Mouse (Mus musculus) spleen, adult 18-20 months (tissue): ENCODE data around the gene Hic1.
A peak's percentile ranks its signal among the peaks of the same experiment; 100 is the strongest.

Source experiments
- DNase-seq, 2 experiments: peaks; one replicate each; pipeline ENCODE4 v3.0.0; 2022; ENCODE audit warnings: mixed read lengths in 2 of 2

The Hic1 gene

DNA sequence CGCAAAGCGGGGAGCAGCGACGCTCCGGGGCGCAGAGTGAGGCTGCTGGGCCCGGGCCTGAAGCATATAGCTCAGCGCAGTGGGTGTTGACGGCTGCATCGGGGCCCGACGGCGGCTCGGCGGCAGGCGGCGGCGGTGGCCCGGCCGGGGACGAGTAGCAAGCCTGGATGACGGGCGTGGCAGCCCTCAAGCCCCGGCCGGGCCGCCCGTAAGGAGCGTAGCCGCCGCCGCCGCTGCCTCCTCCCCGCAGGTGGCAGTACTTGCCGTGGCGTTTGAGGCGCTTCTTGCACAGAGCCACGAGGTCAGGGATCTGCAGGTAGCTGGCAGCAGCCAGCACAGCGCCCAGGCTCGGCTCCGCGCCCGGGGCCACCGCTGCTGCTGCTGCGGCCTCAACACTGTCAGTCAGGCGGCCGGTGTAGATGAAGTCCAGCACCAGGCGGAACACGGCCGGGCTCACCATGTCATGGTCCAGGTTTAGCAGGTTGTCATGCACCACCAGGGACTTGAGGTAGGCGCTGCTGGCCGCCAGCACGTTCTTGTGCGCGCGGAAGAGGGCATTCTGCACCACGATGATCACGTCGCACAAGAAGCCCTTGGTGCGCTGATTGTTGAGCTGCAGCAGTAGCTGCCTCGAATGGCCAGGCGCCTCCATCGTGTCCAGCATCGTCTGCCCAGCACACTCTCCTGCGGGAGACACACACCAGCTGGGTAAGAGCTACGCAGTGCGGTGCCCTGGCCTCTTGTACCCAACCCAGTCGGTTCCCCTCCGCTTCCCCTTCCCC, 2.3 kb downstream of the Hic1 start:
- no peak for DNase-seq

DNA sequence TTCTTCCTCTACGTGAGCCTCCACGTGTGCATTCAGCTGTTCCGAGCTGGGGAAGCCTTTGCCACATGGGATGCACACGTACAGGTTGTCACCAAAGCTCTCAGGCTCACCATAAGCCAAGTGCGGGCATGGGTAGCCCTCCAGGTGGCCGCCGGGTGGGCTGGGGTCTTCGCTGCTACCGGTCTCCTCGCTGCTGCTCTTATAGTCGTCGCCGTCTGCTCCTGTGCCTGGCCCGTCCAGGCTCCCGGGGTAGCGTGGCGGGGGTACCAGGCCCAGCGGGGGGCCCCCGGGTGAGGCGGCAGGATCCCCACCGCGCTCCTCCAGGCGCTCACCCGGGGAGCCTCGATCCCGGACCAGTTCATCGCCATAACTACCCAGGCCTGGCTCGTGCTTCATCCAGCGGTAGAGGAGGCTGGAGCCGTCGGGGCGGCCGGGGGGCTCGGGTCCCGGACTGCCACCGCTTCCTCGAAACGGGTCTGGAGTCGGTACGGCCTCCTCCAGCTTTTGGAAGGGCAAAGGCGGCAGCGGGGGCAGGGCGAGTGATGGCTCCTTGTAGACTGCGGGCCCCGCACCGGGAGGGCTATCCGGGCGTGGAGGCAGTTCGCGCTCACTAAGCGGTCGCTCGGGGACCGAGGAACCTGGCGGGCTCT, 3.0 kb downstream of the Hic1 start:
- no peak for DNase-seq

DNA sequence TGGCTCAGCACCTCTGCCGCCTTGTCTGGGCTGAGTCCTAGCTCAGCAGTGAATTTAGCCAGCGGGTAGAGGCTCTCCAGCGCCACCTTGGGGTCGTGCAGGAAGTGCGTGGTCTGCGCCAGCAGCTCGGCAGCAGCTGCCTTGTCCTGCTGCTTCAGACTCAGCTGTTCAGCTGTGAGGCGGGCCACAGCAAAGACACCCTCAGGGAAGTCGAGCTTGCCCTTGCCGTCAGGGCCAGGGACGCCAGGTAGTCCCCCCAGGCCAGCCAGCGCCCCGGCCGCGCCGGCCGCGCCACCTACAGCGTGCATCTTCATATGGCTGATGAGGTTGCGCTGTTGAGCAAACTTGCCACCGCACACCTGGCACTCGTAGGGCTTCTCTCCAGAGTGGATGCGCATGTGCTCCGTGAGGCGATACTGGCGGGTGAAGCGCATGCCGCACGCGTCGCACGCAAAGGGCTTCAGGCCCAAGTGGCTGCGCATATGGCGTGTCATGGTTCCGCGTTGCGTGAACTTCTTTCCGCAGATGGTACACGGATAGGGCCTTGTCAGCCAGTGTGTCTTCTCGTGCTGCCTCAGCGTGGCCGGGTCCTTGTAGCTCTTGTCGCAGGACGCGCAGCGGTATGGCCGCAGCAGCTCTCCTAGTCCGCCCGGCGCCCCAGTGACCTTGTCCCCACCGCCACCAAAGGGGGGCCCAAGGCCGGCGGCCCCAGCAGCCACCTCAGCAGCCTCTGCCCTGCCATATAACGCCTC, 3.7 kb downstream of the Hic1 start:
- peak; percentile 68 to 81 for DNase-seq

DNA sequence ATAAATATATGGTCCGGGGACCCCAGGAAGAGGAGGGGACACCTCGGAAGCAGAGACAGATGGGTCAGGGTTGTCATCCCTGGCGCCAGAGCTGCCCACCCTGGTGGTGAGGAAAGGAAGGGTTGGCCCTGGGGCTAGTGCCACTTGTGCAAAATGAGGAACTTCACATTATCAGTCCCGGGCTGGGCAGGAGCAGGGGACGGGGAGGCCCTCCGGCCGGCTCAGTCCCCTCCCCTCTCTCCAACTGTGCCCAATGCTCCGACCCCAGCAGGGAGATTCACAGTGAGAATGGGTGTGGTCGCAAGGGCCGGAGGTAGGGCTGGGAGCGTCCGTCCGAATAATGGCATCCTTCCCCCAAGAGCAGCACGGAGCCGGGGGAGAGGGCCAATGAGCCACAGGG, 4.6 kb downstream of the Hic1 start:
- no peak for DNase-seq

DNA sequence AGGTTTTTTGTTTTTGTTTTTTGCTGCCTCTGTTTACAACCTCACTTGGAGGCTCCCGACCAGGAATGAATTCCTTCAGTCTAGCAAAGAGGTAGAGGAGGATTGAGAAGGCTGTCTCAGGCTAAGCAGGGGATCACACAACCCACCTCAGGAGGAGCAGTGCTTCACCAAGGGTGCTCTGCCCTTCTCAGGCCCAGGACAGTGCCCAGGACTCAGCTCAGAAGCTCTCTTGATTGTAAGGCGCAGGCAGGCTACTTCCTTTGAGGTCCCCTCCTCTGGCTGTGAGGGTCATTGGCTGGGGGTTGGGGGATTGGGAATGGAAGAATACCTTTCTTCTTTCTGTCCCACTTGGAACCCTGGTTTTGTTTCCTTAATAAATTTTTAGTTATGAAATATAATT, 5.3 kb downstream of the Hic1 start:
- no peak for DNase-seq

DNA sequence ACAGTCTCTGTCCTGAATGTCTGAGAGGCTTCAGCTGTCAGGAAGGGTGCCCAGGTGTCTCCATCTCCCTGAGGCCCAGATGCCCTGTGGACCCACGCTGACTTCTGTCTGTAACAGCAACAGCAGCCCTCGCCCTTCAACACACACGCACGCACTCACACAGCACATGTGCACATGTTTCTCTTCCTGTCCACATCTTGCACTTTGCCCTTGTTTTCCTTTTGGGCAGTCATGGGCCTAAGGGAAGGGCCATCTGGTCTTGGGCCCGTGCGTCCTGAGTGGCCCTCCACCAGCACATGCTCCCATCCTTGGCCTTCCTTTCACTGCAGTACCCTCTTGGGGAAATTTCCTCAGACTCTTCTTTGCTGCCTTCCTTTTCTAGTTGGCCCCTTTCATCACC, 5.9 kb downstream of the Hic1 start:
- no peak for DNase-seq

DNA sequence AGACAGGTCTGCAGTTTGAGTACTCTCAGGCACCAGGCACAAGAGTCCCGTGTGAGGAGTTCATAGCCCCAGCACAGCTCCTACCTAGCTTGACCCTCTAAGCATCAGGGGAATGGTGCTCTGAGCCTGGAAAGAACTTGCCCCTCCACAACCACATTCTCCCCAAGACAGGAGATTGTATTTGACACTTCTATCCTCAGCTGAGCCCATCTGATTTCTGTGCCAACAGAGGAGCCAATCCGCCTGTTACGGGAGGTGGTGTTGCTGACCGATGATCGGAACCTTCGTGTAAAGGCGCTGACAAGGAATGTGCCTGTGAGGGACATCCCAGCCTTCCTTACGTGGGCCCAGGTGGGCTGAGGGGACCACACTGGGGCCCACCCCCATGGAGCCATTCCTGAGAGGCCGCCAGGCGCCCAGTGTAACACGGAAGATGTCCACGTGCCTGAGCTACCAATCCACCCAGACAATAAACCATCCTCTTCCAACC, 6.7 kb downstream of the Hic1 start:
- DNase-seq, result no peak

DNA sequence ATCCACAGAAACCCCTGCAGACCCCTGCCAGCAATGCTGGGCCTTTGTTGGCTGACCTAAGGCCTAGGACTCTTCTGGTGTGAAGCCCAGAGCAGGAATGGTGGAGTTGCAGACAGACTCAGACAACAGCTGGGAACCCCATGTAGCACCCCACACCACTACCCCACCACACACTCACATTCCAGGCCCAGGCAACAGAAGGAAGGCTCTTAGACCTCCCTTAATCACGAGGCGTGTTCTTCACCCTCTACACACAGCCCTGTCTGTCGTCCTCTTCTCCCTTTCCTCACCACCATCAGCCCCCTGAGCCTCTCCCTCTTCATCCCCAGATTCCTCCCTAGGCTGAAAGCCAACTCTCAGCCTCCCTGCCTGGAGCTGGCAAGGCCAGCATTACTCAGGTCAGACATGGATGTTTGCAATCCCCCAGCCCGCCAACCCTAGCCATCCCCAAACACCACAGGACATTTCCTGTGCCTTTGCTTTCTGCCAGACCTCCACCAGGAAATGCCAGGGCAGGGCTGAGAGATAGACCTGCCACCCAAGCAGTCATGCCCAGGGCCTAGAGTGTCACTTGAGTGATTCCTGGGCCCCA, 7.8 kb downstream of the Hic1 start:
- no peak for DNase-seq

DNA sequence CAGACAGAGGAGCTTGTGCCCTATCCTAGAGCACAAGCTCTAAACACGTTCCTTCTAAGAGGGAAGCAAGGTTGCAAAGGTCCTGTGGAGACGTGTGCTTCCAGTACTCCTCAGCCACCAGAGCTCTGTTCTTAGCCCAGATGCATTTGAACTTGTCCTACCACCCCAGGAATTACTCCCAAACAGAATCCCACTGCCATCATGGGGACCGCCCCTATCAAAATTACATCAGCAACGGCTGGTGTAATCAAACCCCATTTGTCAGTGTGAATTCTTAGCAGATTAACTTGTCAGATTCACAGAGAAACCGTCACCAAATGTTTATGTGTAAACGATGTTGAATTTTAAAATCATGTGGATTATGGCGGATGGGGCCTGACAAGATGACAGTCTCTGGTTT, 8.4 kb downstream of the Hic1 start:
- DNase-seq, result no peak

DNA sequence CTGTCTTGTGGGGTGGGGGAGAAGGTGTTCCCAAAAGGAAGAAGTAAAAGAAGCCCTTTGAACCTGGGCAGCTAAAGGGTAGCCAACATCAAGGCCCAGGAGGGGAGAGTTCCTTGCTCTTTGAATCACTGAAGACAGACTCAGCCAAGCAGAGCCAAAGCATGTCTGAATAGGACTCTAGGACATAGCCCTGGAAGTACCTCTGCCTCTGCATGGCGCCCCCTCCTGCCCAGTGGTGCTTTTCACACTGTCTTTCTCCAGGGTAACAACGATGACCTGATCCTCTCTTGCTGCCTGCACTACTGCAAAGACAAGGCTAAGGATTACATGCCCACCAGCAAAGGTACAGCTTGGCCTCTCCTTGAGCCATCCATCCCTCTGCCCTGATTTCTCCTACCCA, 9.8 kb downstream of the Hic1 start:
- peak in 1 of 2 experiments; percentile 40 for DNase-seq

DNA sequence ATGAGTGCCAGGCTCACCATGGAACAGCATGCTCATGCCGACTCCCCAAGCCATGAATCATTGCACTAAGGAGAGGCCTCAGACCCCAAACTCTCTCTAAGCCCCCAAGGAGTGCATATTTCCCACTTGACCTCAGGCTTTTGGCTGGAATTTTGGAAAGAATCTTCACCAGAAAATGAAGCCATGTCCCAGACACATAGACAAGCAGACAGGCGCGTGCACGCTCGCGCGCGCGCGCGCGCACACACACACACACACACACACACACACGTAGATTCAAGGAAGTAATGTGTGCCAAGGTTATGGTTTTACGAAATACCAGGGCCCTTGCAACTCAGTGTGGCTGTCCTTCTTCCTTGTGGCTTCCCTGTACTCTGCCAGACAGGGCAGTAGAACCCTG, 10.9 kb downstream of the Hic1 start:
- DNase-seq, result no peak

DNA sequence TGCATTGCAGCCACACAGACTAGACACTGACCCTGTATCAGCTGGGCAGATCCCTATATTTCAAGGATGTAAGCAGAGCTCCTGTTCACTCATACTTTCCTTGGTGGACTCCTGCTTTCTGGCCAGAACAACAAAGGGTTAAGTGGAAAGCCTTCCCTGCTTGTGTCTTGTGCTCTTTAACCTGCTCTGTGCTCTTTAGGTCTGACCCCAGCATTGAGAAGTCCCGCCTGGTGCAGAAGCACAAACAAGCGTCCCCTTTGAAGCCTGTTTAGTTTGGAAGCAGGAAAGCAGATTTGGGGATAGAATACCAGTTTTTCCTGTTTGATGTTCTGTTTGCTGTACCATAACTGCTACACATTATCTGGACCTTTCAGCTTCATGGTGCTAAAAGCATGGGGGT, 11.4 kb downstream of the Hic1 start:
- DNase-seq, result no peak

DNA sequence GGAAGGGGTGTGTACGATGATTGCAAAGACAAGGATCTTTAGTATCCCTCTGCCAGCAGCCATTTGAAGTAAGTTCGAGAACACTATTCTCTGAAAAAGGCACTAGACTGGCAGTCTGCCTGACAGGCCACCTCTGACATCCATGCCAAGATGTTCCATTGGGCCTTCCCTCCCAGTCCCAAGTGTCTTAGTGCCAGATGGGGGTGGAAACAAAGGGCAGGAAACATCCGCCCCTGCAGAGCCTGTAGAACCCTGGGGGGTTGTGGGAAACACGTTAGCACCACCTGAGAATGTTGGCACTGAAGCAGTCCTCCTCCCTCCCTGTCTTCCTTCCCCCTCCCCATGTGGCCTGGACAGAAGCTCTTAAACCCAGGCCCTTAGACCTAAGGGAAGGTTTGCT, 12.3 kb downstream of the Hic1 start:
- no peak for DNase-seq

DNA sequence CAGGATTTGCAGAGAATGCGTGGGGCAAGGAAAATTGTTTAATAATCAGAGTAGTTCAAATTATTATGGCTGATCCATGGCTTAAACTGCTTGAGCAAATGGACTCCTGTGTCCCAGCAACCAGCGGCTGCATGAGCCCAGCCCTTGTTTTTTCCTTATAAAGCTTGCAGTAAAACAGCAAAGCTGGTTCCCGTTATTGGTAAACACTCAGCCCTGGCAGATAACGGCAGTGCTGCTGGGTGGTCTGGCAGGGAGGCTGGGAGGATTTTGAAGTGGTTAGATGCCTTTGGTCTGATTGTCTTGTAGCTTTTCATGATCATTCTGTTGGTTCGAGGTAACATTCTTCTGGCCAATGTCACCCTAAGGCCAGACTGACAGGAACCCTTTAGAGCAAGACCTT, 12.9 kb downstream of the Hic1 start:
- DNase-seq, result no peak

DNA sequence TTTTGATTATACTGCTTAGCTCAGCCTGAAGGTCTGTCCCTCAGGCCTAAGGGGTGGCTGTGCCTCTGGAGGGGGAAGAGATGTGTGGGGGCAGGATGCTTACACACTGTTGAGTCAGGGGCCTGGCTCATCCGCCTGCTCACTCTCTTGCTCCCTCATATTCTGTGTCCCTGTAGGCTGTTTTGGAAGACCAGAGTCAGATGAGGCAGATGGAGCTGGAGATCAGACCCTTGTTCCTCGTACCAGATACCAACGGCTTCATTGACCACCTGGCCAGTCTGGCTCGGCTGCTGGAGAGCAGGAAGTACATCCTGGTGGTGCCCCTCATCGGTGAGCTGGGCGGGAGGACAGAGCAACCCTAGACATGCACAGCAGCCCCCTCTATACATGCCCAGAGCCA, 13.3 kb downstream of the Hic1 start:
- no peak for DNase-seq

DNA sequence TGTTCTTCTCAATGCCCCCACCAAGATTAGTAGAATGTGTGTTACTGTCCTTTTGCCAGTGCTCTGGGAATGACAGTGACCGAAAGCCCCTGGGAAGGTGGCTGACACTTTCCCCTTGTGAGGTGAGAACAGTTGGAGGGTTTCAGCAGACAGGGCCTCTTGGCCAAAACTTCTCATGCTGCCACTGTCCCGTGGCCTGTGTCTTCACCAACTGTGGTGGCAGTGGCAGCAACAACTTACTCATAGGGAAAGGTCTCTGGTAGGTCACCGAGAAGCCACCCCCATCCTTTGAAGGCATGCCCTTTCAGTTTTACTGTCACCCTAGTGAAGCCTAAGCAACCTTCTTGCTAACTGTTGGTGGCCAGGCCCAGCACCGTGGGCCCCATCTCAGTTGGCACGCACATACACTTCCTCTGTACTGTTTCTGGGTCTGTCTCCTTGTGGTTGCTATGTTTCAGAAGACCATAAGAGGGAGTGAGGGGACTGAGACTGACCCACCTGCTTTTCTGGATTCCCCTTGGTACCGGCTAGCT, 15.2 kb downstream of the Hic1 start:
- DNase-seq, result no peak

DNA sequence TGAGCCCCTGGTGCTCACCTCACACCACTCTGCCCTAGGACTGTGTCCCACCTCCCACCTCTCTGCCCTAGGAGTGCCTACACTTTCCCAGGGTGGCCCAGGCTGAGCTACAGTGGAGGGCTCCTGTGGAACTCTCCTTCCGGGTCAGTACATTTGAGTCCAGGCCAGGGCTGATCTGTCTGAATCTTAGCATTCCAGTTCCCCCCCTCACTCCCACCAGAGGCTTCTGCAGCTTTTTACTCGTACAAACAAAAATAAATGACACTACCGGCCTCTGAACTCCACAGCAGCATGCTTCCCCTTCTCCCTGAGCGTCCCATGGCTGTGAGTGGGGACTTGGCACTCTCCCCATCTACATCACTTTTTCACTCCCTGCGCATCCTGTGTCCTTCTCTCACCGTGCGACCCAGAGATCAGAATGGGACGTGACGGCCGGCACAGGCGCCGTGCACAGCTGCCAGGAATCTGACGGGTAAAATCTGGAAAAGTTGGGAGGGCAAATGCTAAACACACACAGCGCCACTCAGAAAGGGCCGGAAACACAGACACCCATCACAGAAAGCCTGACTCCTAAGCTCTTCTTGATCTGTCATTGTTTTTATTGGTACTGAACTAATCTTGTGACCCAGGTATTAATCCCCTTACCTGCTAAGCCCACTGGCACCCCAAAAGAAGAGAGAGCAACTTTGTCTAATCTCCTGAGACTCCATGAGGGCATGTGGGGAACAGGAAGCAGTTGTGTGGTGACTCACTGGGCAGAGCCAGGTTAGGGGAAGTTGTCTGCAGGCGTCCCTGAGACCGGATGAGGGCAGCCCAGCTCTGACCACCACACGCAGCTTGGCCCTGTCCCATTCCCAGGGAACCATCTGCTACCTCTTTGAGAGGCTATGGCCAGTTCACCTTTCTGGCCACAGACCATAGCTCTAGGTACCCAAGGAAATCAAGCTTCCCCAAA, 16.4 kb downstream of the Hic1 start:
- no peak for DNase-seq

DNA sequence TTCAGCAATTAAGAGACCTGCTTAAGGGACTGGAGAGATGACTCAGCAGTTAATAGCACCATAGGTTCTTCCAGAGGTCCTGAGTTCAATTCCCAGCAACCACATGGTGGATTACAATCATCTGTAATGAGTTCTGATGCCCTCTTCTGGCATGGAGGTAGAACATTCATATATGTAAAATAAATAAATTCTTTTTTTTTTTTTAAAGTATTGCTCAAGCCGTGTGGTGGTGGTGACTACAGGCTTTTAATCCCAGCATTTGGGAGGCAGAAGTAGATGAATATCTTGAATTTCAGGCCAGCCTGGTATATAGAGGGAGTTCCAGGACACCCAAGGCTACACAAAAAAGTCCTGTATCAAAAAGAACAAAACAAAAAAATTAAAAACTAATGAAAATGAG, 19.0 kb downstream of the Hic1 start:
- no peak for DNase-seq

DNA sequence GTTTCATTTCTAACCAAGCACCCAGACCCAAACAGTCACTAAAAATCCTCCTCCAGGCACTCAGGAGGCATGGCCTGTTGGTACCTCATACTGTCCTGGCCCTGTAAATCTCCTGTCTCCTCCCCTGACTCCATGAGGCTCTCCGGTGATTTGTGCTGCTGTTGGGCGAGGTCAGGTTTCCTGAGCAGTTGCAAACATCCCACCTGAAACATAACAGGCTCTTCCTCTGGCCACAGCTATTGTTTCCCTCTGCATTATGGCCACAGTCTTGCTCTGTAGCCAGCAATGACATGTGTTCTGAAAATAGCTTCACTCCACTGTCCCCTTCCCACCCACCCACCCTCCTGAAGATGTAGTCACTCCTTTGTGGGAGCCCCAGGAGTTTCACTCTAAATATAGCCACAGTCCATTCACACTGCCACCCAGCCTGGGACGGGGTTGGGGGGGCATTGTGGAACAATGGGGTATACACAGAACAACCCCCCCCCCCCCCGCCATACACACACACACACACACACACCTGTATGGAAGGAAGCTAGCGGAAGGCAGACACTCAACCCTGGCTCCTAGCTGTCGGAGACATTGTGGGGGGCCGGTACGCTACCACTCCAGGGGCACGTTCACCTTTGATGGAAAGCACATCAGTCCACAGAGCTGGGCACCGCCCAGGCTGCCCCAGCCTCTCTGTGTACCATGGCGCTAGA, 20.8 kb downstream of the Hic1 start:
- DNase-seq, result no peak

DNA sequence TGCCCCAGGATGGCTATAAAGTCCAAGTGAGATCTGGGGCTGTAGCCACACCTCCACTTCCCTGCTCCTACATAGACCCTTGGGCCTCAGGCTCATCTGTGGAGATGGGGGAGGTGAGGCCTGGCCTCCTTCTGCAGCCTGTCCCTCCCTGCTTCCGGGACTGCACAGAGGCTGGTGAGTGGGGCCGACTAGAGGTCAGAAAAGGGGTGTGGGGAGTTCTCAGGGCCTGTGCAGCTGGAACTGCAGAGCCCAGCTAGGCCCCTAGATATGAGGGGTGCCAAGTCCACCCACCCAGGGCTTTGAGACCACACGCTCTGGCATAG, 21.5 kb downstream of the Hic1 start:
- no peak for DNase-seq

DNA sequence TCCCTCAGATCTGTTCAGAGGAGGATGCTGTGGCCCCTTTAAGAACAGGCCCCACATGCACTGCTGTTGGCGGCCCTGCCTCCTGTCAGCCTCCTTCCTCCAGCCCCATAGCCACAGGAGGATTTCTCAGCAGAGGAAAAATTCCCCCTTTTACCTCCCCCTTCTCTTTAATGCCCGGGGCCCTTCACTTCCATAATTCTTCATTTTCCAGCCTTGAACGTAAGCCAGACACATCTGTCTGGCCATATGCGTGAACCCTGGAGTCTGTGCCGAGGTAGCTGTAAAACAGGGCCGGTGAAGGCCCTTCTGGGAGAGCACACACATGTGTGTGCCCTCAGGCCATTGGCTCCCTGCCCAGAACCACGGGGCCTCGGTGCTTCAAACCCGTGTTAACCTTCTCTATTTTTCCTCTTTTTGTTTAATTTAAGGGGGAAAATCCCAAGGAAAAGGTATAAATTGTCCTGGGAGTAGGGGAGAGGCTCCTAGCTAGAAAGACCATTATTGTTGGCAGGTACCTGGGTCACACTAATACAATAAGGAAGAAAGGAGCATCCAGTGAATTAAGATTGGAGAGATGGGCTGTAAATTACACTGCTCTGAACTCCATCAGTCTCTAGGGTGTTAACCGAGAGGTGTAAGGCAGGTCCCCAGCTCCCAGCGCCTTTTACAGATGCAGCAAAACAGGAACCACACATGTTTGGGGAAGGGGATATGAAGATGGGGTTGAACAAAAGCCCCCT, 22.0 kb downstream of the Hic1 start:
- DNase-seq, result no peak
